Mouse (Mus musculus): Measurements from ENCODE around the gene Phf14.

Phf14 gene

DNA sequence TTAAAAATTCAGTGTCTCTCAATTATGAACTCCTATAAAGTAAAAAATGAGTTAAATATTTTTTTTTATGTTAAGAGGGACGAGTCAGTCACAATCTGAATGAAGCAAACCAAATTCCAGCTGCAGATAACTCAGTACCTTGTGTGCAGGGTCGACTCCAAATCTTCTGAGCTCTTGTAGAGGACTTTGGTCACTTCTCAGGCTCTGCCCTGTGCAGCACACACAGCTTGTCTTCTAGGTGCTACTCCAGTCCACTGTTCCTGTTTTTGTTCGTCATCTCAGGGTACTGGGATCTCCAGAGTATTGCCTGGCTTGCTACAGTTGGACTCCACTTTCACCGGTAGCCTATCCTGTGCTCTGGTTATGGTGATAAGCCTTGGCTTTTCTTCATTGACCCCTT lies 113.1 kb downstream of the Phf14 start:
- no peak for DNase-seq (ENCODE audit: low spot score in 2 of 2)

DNA sequence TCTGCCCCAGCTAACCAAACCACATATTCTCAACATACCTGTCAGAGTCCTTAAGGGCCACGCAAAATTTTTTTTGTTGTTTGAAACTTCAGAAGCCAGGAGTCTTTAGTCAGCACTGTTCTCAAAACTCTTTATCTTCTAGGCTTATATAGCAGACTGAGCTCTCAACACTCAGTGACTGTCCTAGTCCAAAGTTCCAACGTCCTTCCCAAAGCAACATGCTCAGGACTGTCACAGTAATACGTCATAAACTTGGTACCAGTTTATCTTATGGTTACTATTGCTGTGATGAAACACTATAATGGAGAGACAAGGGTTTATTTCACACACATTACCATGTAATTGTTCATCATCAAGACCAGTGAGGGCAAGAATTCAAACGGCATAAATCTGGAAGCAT lies 113.9 kb downstream of the Phf14 start:
- no peak for DNase-seq (ENCODE audit: low spot score in 2 of 2)

DNA sequence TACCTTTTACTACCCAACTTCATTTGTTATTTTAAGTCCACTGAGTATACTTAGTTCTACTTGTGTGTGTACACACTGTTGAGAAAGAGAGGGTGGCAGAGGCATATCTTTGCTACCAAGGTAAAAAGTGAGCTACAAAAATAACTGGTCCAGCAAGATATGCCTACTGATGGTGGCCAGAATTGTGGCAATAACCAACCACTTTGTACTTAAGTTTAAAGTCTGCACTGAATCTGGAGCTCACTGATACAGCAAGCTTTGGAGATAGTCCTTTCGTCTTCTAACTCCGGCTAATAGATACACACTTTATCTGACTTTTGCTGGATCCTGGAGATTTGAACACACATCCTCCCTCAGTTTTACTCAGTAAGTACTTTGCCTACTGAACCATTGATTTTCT lies 115.8 kb downstream of the Phf14 start:
- no peak for DNase-seq (ENCODE audit: low spot score in 2 of 2)

DNA sequence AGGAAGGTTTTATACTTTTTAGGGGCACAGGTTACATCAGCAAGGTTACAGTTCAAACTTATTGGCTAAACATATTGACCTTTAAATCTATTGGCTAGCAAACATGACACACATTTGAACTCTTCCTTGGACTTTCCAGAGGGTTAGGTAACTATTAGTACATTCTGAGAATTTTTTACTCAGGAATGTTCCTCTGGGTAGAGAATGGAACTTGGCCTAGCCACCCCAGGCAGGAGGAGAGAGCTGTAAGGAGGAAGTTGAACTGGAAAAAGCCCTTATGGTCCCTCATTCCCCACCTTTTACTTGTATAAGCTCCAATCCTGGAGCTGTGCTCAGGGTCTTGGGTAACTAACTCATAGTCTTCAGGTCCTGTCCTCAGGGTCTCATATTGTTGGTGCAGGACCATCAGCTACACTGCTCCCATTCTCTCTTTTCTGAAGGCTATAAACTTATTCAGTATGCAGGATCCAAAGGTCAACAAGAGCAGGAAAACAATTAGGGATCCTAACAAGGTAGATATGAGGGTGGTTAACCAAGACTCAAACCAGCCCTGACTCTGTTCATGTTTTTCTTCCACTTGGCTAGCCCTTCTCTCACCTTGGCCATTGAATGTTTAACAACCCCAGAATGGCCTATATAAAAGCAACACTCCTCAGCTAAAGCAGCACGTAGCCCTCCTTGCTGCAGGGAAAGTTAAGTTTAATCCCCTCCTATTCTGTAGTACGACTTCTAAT lies 119.4 kb downstream of the Phf14 start:
- DNase-seq (ENCODE audit: low spot score in 2 of 2) = no peak

DNA sequence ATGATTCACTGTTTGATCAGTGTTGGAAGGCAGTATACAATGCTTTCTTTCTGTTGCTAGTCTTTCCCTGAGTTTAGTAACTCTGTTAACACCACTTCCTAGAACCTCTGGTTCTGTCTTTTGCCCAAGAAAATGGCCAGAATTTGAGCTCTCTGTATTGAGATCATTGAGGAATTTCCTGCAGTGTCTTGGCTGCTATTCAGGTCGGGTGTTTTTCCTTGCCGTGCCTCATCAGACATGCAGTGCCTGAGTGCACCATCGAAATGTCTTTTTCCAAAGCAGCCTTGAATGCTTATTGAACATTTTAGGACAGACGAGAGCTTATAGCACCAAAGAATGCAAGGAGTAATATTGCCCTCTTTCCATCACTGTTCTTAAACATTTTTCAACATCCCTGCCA lies 127.0 kb downstream of the Phf14 start:
- no peak for DNase-seq (ENCODE audit: low spot score in 2 of 2)

DNA sequence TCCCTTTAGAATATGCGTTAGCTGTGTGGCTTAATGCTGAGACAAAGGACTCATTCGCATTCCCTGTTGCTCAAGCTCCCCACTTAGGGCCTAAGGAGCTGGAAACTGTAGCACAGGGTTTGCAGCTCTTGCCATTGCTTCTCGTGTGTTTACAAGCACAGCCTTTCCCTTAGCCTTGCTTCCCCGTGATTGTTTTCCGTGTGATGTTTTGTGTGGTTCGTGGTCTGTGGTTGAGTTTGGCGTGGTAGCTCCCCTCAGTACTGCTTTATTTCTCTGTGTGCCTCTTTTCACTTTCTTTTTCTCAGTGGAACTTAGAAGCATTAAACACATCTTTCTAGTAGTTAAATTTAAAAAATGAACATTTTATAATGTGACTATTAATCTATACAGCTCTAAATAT lies 130.7 kb downstream of the Phf14 start:
- no peak for DNase-seq (ENCODE audit: low spot score in 2 of 2)

DNA sequence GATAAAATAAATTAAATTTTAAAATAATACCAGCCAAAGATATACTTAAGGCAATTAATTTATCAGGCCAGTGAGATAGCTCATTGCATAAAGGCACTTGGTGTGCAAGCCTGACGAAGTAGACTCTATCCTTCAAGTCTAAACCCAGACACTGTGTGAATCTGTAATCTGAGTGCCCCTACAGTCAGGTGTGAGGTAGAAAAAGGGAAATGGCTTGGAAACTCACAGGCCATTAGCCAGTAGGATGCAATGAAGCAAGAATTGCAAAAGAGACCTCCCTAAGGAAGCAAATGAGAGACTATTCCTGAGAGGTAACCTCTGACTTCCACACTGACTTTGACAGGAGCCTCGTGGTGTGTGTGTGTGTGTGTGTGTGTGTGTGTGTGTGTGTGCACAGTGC lies 145.3 kb downstream of the Phf14 start:
- no peak for DNase-seq (ENCODE audit: low spot score in 2 of 2)

DNA sequence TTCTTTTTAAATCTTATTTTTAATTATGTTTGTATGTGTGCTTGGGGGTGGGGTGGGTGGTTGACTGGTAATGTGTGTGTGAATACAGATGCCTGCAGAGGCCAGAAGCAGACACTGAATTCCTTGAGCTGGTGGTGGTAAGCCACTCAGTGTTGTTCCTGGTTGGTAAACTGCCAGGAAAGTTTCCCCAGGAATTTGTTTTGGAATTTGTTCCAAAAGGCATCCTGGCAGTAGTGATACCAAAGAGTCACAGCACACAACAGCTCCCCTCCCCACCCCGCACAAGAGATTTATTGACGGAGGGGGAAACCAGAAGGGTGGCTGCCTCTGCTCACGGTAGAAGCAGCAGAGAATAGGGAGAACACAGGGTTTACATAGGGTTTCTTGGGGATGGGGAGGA lies 146.5 kb downstream of the Phf14 start:
- no peak for DNase-seq (ENCODE audit: low spot score in 2 of 2)

DNA sequence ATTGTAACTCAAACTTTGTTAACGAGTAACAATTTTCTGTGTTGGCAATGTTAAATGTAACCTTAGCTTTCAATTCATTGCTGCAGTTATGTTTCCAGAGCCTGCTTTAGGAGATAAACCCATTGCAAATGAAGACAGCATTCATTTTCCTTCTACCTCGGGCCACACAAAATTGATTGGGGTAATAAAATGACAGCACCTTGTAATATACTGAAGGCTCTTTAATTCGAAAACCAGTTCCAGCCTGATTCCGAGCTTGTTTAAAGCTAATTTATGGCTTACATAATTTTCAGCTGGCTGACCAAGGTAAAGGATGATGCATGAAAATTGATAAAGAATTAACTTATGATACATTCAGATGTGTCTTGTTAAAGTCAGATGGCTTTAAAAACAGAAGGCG lies 151.1 kb downstream of the Phf14 start:
- DNase-seq (ENCODE audit: low spot score in 2 of 2) = no peak

DNA sequence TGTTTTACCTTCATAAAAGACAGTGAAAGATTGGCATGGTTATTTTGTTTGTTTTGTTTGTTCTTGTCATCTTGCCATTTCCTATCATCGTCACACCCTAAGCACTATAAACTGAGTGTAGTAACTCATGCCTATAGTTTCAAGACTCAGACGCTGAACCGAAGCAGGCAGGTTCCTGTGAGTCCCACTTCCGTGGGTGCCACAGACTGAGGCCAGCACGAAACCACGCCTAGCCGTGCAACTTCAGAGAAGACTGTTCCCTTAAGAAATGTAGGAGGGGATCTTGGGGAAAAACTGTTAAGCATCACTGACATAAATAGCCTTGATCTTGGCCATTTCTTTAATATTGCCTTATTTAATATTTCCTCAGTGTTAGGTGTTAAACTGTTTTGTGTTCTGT lies 152.4 kb downstream of the Phf14 start:
- DNase-seq (ENCODE audit: low spot score in 2 of 2) = no peak

DNA sequence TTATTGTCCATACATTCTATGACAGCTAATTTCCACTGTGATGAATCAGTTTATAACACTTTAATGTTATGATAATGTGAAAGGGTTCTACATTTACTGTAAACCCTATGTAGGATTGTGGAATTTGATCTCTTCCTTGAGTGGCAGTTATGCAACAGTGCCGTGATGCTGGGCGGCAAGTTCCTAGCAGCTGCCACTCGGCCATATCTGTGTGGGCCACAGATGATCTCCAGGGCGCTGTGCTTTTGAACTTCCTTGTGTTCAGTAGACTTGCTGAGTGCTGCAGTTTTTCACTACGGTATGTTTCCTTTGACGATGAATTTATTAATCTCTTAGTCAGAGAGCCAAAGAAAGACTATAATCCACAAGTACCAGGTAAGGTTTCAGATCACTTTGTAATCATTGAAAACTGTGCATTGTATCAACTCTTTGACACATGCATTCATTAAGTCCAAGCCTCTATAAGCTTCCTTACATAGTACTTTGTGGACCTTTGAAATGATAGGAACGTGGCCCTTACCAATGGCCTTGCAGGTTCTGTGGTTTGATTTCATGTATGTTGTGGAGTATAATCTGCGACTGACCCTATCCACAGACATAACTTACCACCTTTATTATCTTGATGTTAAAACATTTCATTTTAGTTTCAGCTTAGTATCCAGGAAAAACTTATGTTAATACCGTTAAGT lies 153.0 kb downstream of the Phf14 start:
- no peak for DNase-seq (ENCODE audit: low spot score in 2 of 2)

DNA sequence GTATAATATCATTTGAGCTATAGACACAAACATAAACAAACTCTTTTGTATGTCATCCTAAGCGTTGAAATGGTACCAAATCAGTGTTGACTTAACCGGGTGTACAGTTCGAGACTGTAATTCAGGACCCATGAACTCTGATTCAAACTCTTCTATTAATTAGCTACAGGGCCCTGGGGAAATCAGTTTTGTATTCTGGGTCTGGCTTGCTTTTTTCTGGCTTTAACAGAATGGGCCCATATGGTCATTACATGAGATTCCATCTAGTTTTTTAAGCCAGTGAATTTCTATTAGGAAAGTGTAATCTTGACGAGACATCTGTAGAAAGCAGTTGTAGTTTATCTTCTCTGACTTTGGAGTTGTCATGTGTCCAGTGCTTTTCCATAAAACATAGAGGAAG lies 160.3 kb downstream of the Phf14 start:
- no peak for DNase-seq (ENCODE audit: low spot score in 2 of 2)

DNA sequence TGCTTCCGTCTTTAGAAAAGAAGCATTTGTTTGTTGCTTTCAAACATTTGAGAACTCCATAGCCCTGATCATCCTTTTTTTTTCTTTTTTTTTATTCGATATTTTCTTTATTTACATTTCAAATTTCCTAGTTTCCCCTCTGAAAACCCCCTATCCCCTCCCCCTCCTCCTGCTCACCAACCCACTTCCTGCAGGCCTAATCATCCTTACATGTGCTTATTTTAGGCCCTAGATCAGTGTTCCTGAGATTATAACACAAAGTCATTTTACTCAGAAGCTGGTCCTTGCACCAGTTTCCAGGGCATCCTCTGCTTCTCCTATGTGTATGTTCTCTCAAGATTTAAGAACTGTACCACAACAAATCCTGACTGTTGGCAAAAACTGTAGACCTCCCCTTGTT lies 161.7 kb downstream of the Phf14 start:
- no peak for DNase-seq (ENCODE audit: low spot score in 2 of 2)

DNA sequence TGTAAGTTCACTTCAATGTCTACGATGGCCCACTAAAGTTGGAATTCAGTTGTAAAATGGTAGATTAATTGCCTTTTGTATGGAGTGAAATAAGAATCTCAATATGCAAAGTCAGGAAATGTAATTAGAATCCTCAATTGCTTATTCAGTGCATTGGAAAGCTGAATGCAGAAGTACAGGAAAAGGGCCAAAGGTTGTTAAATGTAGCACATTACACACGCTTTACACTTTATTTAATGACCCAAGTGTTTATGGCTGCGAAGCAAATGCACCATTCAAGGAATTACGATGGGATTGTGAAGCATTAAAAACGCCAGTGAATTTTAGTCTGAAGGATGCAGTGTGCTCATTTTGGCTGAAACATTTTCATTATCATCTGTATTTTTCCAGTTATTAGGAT lies 167.0 kb downstream of the Phf14 start:
- DNase-seq (ENCODE audit: low spot score in 2 of 2) = no peak

DNA sequence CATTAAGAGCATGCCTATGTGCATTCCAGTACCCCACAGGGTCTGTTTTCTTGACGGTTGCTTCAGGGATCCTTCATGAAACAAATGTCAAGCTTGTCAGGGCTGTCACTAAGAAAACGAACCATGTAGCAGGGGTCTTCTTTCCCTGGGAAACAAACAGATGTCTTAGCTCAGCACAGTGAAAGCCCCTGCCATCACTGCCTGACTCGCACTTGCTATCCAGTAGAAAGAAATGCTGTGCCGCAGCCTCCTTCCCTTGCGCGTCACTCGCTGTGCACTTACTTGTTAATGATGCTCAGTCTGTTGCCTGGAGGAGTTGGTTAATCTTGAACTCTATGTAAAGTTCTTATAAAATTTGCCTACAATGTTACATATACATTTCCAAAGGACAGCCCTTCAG lies 169.7 kb downstream of the Phf14 start:
- no peak for DNase-seq (ENCODE audit: low spot score in 2 of 2)

DNA sequence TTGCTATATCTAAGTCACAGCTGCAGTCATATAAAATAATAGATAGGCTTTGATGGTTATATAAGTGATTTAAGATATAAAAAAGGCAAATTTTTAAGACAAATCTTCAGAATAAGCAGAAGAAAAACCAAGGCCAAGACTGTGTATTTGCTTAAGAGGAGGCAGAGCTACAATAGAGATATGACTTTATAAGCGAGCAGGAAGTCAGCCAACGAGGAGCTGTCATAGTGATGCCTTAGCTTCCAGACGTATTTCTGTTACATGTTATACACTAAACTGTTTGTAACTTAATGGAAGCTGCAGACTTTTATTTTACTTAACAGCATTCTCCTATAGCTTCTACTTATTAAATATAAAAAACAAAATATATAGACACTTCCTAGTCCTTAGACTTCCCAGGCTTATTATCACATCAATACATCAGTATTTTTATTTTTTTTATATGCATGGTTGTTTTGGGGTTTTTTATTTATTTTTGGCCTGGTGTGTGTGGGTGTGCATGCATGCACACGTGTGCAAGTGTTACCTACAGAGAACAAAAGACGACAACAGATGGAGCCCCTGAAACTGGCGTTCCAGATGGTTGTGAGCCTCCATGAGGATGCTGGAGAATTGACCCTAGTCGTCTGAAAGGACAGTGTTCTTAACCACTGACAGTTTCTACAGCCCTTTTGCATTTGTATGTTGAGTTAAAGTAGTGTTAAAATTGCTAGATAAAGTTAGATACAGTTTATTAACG lies 170.4 kb downstream of the Phf14 start:
- DNase-seq (ENCODE audit: low spot score in 2 of 2) = no peak

DNA sequence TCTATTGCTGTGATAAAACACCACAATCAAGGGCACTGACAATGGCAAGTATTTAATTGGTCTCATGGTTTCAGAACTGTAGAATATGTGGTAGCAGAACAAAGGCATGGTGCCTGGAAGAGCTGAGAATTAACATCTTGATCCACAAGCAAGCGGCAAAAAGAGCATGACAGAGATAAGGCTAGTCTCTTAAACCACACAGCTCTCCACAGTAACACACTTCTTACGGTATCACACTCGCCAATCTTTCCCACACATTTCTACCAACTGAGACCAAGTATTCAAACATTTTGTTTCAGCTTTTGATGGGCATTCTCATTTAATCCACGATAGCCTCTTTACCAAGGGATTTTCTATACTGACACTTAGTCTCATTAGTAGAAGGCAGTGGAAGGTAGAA lies 171.7 kb downstream of the Phf14 start:
- DNase-seq (ENCODE audit: low spot score in 2 of 2) = no peak

DNA sequence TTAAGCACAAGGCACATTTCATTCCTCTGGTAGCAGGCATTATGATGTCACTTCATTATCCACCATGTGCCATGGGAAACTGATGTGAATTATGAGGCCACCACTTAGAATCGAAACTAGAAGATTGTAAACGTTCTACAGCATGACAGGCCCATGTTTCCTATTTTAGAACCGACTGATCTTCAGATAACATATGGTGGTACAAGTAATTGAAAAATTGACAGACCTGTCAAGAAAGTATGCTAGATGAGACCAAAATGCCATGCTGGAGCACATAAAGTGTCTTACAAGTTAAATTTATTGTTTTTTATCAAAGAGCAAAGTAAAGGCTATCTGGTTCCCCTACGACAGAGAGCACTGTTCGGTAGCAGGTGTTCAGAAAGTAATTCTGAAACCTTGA lies 172.8 kb downstream of the Phf14 start:
- DNase-seq (ENCODE audit: low spot score in 2 of 2) = no peak

DNA sequence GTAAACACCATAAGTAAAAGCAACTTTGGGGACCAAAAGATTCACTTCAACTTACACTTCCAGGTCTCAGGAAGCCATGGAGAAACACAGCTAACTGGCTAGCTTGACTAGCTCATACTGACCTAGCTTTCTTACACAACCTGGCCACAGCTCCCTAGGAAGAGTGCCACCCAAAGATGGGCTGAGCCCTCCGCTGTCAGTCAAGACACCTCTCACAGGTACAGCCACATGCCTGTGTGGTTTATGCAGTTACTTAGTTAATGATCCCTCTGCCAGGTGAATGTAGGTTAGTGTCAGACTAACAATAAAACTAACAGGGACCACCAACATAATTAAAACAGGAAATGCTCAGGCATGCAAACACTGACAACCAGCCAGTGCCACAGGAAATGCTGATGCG lies 174.1 kb downstream of the Phf14 start:
- DNase-seq (ENCODE audit: low spot score in 2 of 2) = no peak

DNA sequence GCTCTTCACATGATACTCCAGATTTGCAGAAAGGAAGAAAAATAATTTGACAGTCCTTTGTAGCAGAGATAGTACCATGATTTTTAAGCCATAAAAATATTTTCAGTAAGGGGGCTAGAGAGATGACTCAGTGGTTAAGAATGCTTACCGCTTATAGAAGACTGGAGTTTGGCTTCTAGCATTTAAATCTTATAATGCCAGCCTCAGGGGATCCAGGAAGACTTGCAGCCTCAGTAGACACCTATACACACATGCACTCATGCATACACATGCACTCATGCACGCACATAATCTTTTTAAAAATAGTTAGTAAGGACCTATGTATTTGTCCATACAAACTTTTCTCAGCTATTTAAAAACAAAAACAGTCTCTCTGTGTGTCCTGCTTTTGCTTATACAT lies 174.5 kb downstream of the Phf14 start:
- no peak for DNase-seq (ENCODE audit: low spot score in 2 of 2)

DNA sequence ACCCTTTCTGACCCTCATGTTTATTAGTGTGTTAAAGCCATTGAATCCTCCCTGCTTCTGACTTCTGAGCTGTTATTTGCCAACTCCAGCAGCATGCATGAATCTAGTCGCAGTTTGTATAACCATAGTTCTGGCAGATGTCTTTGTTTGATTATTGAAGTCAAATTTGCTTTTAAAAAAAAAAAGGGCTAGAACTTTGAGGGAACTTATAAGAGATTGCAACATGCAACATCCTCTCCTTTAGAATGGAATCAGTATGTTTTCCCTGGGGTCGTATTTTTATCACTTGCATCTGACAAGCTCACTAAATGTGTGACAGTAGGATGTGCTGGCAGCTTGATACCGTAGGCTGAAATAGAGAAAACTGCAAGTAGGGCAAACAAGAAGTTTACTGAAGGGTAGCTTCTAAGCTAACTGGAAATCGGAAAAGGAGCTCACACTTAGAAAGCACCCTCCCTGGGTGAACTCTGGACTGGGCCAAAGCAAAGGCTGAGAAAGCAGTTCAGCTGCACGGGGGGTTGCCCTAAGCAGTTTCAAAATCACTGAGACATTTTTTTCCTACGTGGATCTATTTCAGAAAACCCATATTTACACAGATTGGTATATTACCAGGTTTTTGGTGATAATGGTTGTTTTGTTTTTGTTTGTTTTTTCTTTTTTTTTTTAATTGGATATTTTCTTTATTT lies 175.1 kb downstream of the Phf14 start:
- DNase-seq (ENCODE audit: low spot score in 2 of 2) = no peak

DNA sequence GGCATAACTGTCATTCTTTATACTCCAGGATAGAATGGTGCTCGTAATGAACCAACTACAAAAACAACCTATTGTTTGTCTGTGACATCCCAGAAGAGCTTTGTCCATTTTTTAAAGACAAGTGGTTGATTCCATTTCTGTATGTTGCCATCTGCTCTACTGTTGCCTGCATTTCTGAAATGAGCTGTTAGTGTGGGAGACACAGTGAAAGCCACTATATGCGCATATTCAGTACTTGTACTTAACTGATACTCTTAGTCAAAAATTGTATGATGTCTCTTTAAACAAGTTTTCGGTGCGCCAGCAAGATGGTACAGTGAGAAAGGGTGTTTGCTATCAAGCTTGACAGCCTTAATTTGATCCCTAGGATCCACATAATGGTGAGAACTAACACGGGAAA lies 177.1 kb downstream of the Phf14 start:
- DNase-seq (ENCODE audit: low spot score in 2 of 2) = no peak

Measured in frontal cortex, postnatal 25 days (tissue).